Mouse (Mus musculus): ENCODE results near the gene Slc50a1.

Slc50a1 gene

GRCm38 (mm10) chr3:89260211-89260610 lies 10.2 kb downstream of the Slc50a1 start:
- no peak for DNase-seq

- no peak for DNase-seq
Measured at GRCm38 (mm10) chr3:89259076-89259475, 11.3 kb downstream of the Slc50a1 start, which contains the start of gene Dpm3. TSS of gene Dpm3 (plus strand) at chr3:89259358.

GRCm38 (mm10) chr3:89256177-89256576 lies 14.2 kb downstream of the Slc50a1 start:
- no peak for DNase-seq

- DNase-seq = no peak
Measured at GRCm38 (mm10) chr3:89254994-89255393, 15.4 kb downstream of the Slc50a1 start.

- peak; percentile 80 for DNase-seq
Measured at GRCm38 (mm10) chr3:89251365-89251895, 18.9 kb downstream of the Slc50a1 start.

- peak; percentile 70 for DNase-seq
Measured at GRCm38 (mm10) chr3:89250435-89251040, 19.8 kb downstream of the Slc50a1 start.

GRCm38 (mm10) chr3:89247466-89247865 lies 22.9 kb downstream of the Slc50a1 start:
- no peak for DNase-seq

GRCm38 (mm10) chr3:89246261-89247100 lies 23.9 kb downstream of the Slc50a1 start, which contains the start of gene Trim46:
TSS of gene Trim46 (minus strand) at chr3:89246309.
- peak; percentile 88 for DNase-seq

GRCm38 (mm10) chr3:89245688-89246171 lies 24.6 kb downstream of the Slc50a1 start, which contains the start of gene Krtcap2:
TSS of gene Krtcap2 (plus strand) at chr3:89245966.
- DNase-seq = peak; percentile 31

- peak; percentile 67 for DNase-seq
Measured at GRCm38 (mm10) chr3:89244982-89245687, 25.2 kb downstream of the Slc50a1 start.

GRCm38 (mm10) chr3:89244158-89244981 lies 26.0 kb downstream of the Slc50a1 start:
- peak; percentile 41 for DNase-seq

- peak; percentile 84 for DNase-seq
Measured at GRCm38 (mm10) chr3:89243609-89244008, 26.8 kb downstream of the Slc50a1 start.

GRCm38 (mm10) chr3:89242331-89242895 lies 28.0 kb downstream of the Slc50a1 start:
- DNase-seq = peak; percentile 23

GRCm38 (mm10) chr3:89238494-89238893 lies 31.9 kb downstream of the Slc50a1 start:
- no peak for DNase-seq

- DNase-seq = no peak
Measured at GRCm38 (mm10) chr3:89237682-89238081, 32.7 kb downstream of the Slc50a1 start.

- no peak for DNase-seq
Measured at GRCm38 (mm10) chr3:89236516-89236915, 33.9 kb downstream of the Slc50a1 start.

GRCm38 (mm10) chr3:89233562-89234110 lies 36.7 kb downstream of the Slc50a1 start:
- DNase-seq = no peak

- no peak for DNase-seq
Measured at GRCm38 (mm10) chr3:89232614-89233013, 37.8 kb downstream of the Slc50a1 start.

GRCm38 (mm10) chr3:89231772-89232275 lies 38.5 kb downstream of the Slc50a1 start:
- DNase-seq = no peak

- no peak for DNase-seq
Measured at GRCm38 (mm10) chr3:89231345-89231744, 39.0 kb downstream of the Slc50a1 start.

- DNase-seq = no peak
Measured at GRCm38 (mm10) chr3:89230561-89230960, 39.8 kb downstream of the Slc50a1 start.

Data from thymus, postnatal 25 days (tissue).